Mouse (Mus musculus) stomach, postnatal 0 days (tissue): ENCODE results near the gene Tmem242. TPM values are rescaled to one million over a fixed set of nuclear protein-coding genes. Genes with fewer than 3 reads are reported as not detected.

Experiments
- ATAC-seq: fragments of 200-750 bp; cut with Nextera tagmentation; 2 replicates; pipeline ENCODE4 v1.8.0; 2017; ENCODE audit not compliant: low FRiP score, low TSS enrichment
- DNase-seq: peaks from one replicate; pipeline ENCODE4 v3.0.0-alpha.2; 2016; ENCODE audit warnings: low spot score
- H3K27ac ChIP-seq: fragments of 300-500 bp; sonication (generic); replicated peaks from 2 replicates; pipeline ENCODE4 v1.5.1; 2014; ENCODE audit warnings: mild to moderate bottlenecking, control low read depth
- H3K27me3 ChIP-seq: fragments of 300-500 bp; sonication (generic); 2 replicates; pipeline ENCODE4 v1.6.1; 2014; ENCODE audit warnings: low read length; ENCODE audit not compliant: control insufficient read depth, insufficient read depth
- H3K36me3 ChIP-seq: fragments of 300-500 bp; sonication (generic); 2 replicates; pipeline ENCODE4 v1.6.1; 2014; ENCODE audit warnings: low read length, mixed read lengths; ENCODE audit not compliant: control insufficient read depth, insufficient read depth
- H3K4me1 ChIP-seq: fragments of 300-500 bp; sonication (generic); replicated peaks from 2 replicates; pipeline ENCODE4 v1.6.1; 2014; ENCODE audit warnings: antibody characterized with exemption; ENCODE audit not compliant: control insufficient read depth, insufficient read depth
- H3K4me2 ChIP-seq: fragments of 300-500 bp; sonication (generic); replicated peaks from 2 replicates; pipeline ENCODE4 v1.6.1; 2014; ENCODE audit warnings: low read depth, mild to moderate bottlenecking, control low read depth, moderate library complexity
- H3K4me3 ChIP-seq: fragments of 300-500 bp; sonication (generic); 2 replicates; pipeline ENCODE4 v1.5.1; 2014; ENCODE audit warnings: low read depth, low read length, control low read depth
- H3K9ac ChIP-seq: fragments of 300-500 bp; sonication (generic); 2 replicates; pipeline ENCODE4 v1.6.1; 2014; ENCODE audit warnings: mild to moderate bottlenecking, low read length, control low read depth, mixed read lengths
- H3K9me3 ChIP-seq: fragments of 300-500 bp; sonication (generic); 2 replicates; pipeline ENCODE4 v1.6.1; 2016; ENCODE audit warnings: low read length; ENCODE audit not compliant: control insufficient read depth
- CTCF ChIP-seq: IDR thresholded peaks from 2 replicates; pipeline ENCODE4 v1.5.1; 2016; ENCODE audit warnings: antibody characterized with exemption, low read depth, mild to moderate bottlenecking, moderate library complexity
- EP300 ChIP-seq: optimal IDR thresholded peaks from 2 replicates; pipeline ENCODE3; 2016; ENCODE audit warnings: antibody characterized with exemption
- whole genome bisulfite sequencing: fragments of 180-500 bp; shearing (Covaris S2); extraction: QIAGEN DNeasy Blood & Tissue Kit; methylation state at CpG from one replicate; pipeline ENCODE4 v1.1.7; 2014; 5-methylcytosine and 5-hydroxymethylcytosine counted together
- polyA plus RNA-seq: library from polyadenylated mRNA; unstranded; fragments of >200 nt; fragmentation: Nextera tagmentation; extraction: Ambion mirVana; gene quantifications from 2 replicates; pipeline ENCODE4 v1.2.1, GENCODE M21; 2015

The Tmem242 gene
- polyA plus RNA-seq, 1 experiment from 2014 or later: 101 TPM

- H3K4me3 ChIP-seq: no peak overlapping the region
- H3K27me3 ChIP-seq: no peaks in the 10 kb centered on the region
- H3K9me3 ChIP-seq: no peaks in the 10 kb centered on the region
- peaks cover 6% of the 10 kb centered on the region; the same call in 1 of the 2 replicates for H3K36me3 ChIP-seq
- no peak overlapping the region for H3K9ac ChIP-seq
- no peak overlapping the region for H3K4me2 ChIP-seq
- H3K4me1 ChIP-seq: no peaks in the 10 kb centered on the region
- ATAC-seq: no peak
- WGBS: 82% methylated on average over 7 of the region's 7 CpGs
- no peak for TF ChIP-seq CTCF
- TF ChIP-seq EP300: no peak
- H3K27ac ChIP-seq: no peak overlapping the region
- DNase-seq: no peak
Measured at GRCm38 (mm10) chr17:5412740-5413139, 27.3 kb downstream of the Tmem242 start.

GRCm38 (mm10) chr17:5412301-5412700, 27.8 kb downstream of the Tmem242 start:
- TF ChIP-seq EP300 (no peak), CTCF (no peak)
- 85% methylated on average over 8 of the region's 8 CpGs for WGBS
- Histone ChIP-seq H3K9me3 (no peaks in the 10 kb centered on the region), H3K27ac (no peak overlapping the region), H3K4me3 (no peak overlapping the region), H3K4me1 (no peaks in the 10 kb centered on the region), H3K4me2 (no peak overlapping the region), H3K36me3 (peaks cover 4% of the 10 kb centered on the region; the same call in 1 of the 2 replicates), H3K27me3 (no peaks in the 10 kb centered on the region), H3K9ac (no peak overlapping the region)
- no peak for DNase-seq
- no peak for ATAC-seq

- Histone ChIP-seq H3K9me3 (no peaks in the 10 kb centered on the region), H3K36me3 (peaks cover 4% of the 10 kb centered on the region; the same call in 1 of the 2 replicates), H3K4me3 (no peak overlapping the region), H3K4me2 (no peak overlapping the region), H3K27me3 (no peaks in the 10 kb centered on the region), H3K9ac (no peak overlapping the region), H3K4me1 (no peaks in the 10 kb centered on the region), H3K27ac (no peak overlapping the region)
- ATAC-seq (no peak), DNase-seq (no peak)
- TF ChIP-seq CTCF (no peak), EP300 (no peak)
- WGBS: 88% methylated on average over 17 of the region's 17 CpGs
Measured at GRCm38 (mm10) chr17:5411205-5411604, 28.9 kb downstream of the Tmem242 start.

- Histone ChIP-seq H3K9ac (no peak overlapping the region), H3K27ac (no peak overlapping the region), H3K4me3 (no peak overlapping the region), H3K9me3 (no peaks in the 10 kb centered on the region), H3K36me3 (peaks cover 4% of the 10 kb centered on the region; the same call in 1 of the 2 replicates), H3K4me2 (no peak overlapping the region), H3K27me3 (no peaks in the 10 kb centered on the region), H3K4me1 (no peaks in the 10 kb centered on the region)
- TF ChIP-seq CTCF: no peak
- TF ChIP-seq EP300: no peak
- WGBS: 79% methylated on average over 4 of the region's 4 CpGs
- no peak for ATAC-seq
- DNase-seq: no peak
Measured at GRCm38 (mm10) chr17:5410336-5410735, 29.7 kb downstream of the Tmem242 start.

GRCm38 (mm10) chr17:5407030-5407429, 33.0 kb downstream of the Tmem242 start:
- Histone ChIP-seq H3K9ac (no peak overlapping the region), H3K4me3 (no peak overlapping the region), H3K4me1 (no peaks in the 10 kb centered on the region), H3K9me3 (no peaks in the 10 kb centered on the region), H3K36me3 (peaks cover 4% of the 10 kb centered on the region; the same call in 1 of the 2 replicates), H3K4me2 (no peak overlapping the region), H3K27ac (no peak overlapping the region), H3K27me3 (no peaks in the 10 kb centered on the region)
- no peak for DNase-seq
- TF ChIP-seq CTCF: no peak
- no peak for TF ChIP-seq EP300
- 49% methylated on average over 6 of the region's 6 CpGs for WGBS
- no peak for ATAC-seq

GRCm38 (mm10) chr17:5406566-5406965, 33.5 kb downstream of the Tmem242 start:
- 37% methylated on average over 10 of the region's 10 CpGs for WGBS

More at GRCm38 (mm10) chr17:5406566-5406965, 33.5 kb downstream of the Tmem242 start:
- ATAC-seq (no peak), DNase-seq (no peak)
- Histone ChIP-seq H3K27me3 (no peaks in the 10 kb centered on the region), H3K9me3 (no peaks in the 10 kb centered on the region), H3K9ac (no peak overlapping the region), H3K4me1 (no peaks in the 10 kb centered on the region), H3K4me3 (no peak overlapping the region), H3K36me3 (peaks cover 4% of the 10 kb centered on the region; the same call in 1 of the 2 replicates), H3K27ac (no peak overlapping the region), H3K4me2 (no peak overlapping the region)
- TF ChIP-seq CTCF (no peak), EP300 (no peak)
